Mouse (Mus musculus) E14TG2a.4 (cell line): ENCODE data around the gene Glb1l2.

Experiments used
- CTCF ChIP-seq: conservative IDR thresholded peaks from 2 replicates; pipeline ENCODE4 v1.5.1; 2014; ENCODE audit warnings: low read length
- NANOG ChIP-seq: IDR thresholded peaks from 2 replicates; pipeline ENCODE4 v1.6.1; 2014; ENCODE audit warnings: borderline replicate concordance, low read length, mixed read lengths

DNA sequence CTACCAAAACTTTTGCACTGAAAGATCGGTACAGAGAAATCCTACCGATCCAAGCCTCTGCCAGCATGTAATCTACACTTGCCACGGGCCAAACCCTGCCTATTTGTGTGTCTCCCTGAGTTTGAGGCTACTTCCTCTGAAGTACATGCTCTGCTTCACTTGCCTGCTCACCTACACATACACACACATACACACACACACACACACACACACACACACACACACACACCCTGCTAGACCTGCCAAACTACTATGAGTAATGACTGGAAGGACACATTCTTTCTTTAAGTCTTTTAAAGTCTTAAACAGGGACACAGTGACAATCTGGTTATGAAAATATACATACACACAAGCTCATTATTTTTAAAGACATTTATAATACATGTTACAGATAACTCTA, 8.1 kb downstream of the Glb1l2 start:
- TF ChIP-seq CTCF (no peak), NANOG (no peak)
